Mouse (Mus musculus): ENCODE measurements at regions not wholly inside any gene's neighbourhood (a gene's known extent, or its start where the extent isn't known, plus 50 kb on each side); places are given as distances from the start of the nearest gene placed in this dataset.
A peak's percentile ranks its signal among the peaks of the same experiment; 100 is the strongest.

DNA sequence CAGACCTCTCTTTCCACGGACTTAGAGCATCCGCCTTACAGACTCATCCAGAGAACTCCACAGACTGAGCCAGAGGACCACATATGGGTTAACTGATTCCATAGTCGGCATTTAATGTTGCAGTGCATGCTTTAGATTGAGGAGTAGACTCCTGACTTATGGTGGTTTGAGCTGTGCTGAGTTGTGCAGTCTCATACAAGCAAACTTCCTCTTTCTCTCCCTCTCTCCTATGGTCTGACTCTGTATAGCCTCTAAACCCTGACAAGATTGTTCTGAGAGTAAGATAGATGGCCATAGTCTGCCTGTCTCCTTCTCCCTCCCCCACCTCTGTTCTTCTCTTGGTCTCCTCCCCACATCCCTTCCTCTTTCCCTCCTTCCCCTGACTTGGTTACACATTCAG lies 616.0 kb downstream of the Ryr2 start:
- ATAC-seq (ENCODE audit: low FRiP score) (no peak), DNase-seq (ENCODE audit: low spot score, missing footprints) (no peak)
- Histone ChIP-seq H3K4me3 (ENCODE audit: low read depth, low read length) (no peak overlapping the region), H3K4me2 (no peak overlapping the region), H3K9me3 (ENCODE audit: control insufficient read depth, low read length) (no peaks in the 10 kb centered on the region), H3K27me3 (ENCODE audit: control insufficient read depth, insufficient read depth, low read length) (no peaks in the 10 kb centered on the region), H3K9ac (ENCODE audit: low read length) (no peak overlapping the region), H3K36me3 (ENCODE audit: control insufficient read depth, insufficient read depth, low read length) (no peaks in the 10 kb centered on the region), H3K4me1 (ENCODE audit: control insufficient read depth, insufficient read depth, low read length) (no peaks in the 10 kb centered on the region), H3K27ac (ENCODE audit: low read depth, low read length) (no peak overlapping the region)
- WGBS, result 90% methylated on average over 3 of the region's 3 CpGs

GRCm38 (mm10) chr13:11483142-11483541 lies 623.6 kb downstream of the Ryr2 start:
- H3K9ac ChIP-seq (ENCODE audit: low read length), result no peak overlapping the region
- 78% methylated on average over 1 of the region's 1 CpGs for WGBS
- H3K4me2 ChIP-seq, result no peak overlapping the region
- H3K36me3 ChIP-seq (ENCODE audit: control insufficient read depth, insufficient read depth, low read length), result no peaks in the 10 kb centered on the region
- H3K27me3 ChIP-seq (ENCODE audit: control insufficient read depth, insufficient read depth, low read length), result no peaks in the 10 kb centered on the region
- ATAC-seq (ENCODE audit: low FRiP score), result no peak
- peak; percentile 64 for DNase-seq (ENCODE audit: low spot score, missing footprints)
- no peaks in the 10 kb centered on the region for H3K4me1 ChIP-seq (ENCODE audit: control insufficient read depth, insufficient read depth, low read length)
- H3K27ac ChIP-seq (ENCODE audit: low read depth, low read length), result no peak overlapping the region
- H3K4me3 ChIP-seq (ENCODE audit: low read depth, low read length), result no peak overlapping the region
- H3K9me3 ChIP-seq (ENCODE audit: control insufficient read depth, low read length), result no peaks in the 10 kb centered on the region

GRCm38 (mm10) chr13:11482701-11483100 lies 624.0 kb downstream of the Ryr2 start:
- Histone ChIP-seq H3K36me3 (ENCODE audit: control insufficient read depth, insufficient read depth, low read length) (no peaks in the 10 kb centered on the region), H3K27ac (ENCODE audit: low read depth, low read length) (no peak overlapping the region), H3K9ac (ENCODE audit: low read length) (no peak overlapping the region), H3K27me3 (ENCODE audit: control insufficient read depth, insufficient read depth, low read length) (no peaks in the 10 kb centered on the region), H3K4me2 (no peak overlapping the region), H3K4me3 (ENCODE audit: low read depth, low read length) (no peak overlapping the region), H3K4me1 (ENCODE audit: control insufficient read depth, insufficient read depth, low read length) (no peaks in the 10 kb centered on the region), H3K9me3 (ENCODE audit: control insufficient read depth, low read length) (no peaks in the 10 kb centered on the region)
- 38% methylated on average over 3 of the region's 3 CpGs for WGBS
- DNase-seq (ENCODE audit: low spot score, missing footprints) (no peak), ATAC-seq (ENCODE audit: low FRiP score) (no peak)

- no peak overlapping the region for H3K4me2 ChIP-seq
- no peak for ATAC-seq (ENCODE audit: low FRiP score)
- no peak overlapping the region for H3K27ac ChIP-seq (ENCODE audit: low read depth, low read length)
- H3K36me3 ChIP-seq (ENCODE audit: control insufficient read depth, insufficient read depth, low read length), result no peaks in the 10 kb centered on the region
- no peaks in the 10 kb centered on the region for H3K9me3 ChIP-seq (ENCODE audit: control insufficient read depth, low read length)
- no peak overlapping the region for H3K9ac ChIP-seq (ENCODE audit: low read length)
- H3K27me3 ChIP-seq (ENCODE audit: control insufficient read depth, insufficient read depth, low read length), result no peaks in the 10 kb centered on the region
- H3K4me3 ChIP-seq (ENCODE audit: low read depth, low read length), result no peak overlapping the region
- no peaks in the 10 kb centered on the region for H3K4me1 ChIP-seq (ENCODE audit: control insufficient read depth, insufficient read depth, low read length)
- DNase-seq (ENCODE audit: low spot score, missing footprints), result peak; percentile 23
- WGBS, result 90% methylated on average over 2 of the region's 2 CpGs
Measured at GRCm38 (mm10) chr13:11460251-11460650, 646.5 kb downstream of the Ryr2 start.

DNA sequence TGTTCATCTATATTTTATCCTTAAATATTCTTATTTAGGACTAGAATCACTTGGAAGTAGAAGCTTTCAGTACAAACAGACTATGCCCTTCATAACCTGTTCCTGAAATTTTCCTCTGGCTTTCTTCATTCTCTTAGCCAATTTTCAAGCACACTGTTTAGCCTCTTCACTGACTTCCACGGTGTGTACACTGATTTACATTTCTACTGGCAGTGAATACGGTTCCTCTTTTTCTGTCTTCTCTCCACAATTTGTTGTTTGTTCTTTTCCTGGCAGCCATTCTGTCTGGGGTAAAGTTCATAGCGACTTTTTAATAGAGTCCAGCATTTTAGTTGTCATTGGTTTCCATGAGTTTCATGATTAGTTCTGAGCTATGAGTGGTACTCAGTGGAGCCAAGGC lies 651.6 kb downstream of the Ryr2 start:
- Histone ChIP-seq H3K9me3 (ENCODE audit: control insufficient read depth, low read length) (no peaks in the 10 kb centered on the region), H3K4me2 (no peak overlapping the region), H3K4me3 (ENCODE audit: low read depth, low read length) (no peak overlapping the region), H3K4me1 (ENCODE audit: control insufficient read depth, insufficient read depth, low read length) (no peaks in the 10 kb centered on the region), H3K27ac (ENCODE audit: low read depth, low read length) (no peak overlapping the region), H3K36me3 (ENCODE audit: control insufficient read depth, insufficient read depth, low read length) (no peaks in the 10 kb centered on the region), H3K27me3 (ENCODE audit: control insufficient read depth, insufficient read depth, low read length) (no peaks in the 10 kb centered on the region), H3K9ac (ENCODE audit: low read length) (no peak overlapping the region)
- DNase-seq (ENCODE audit: low spot score, missing footprints) (no peak), ATAC-seq (ENCODE audit: low FRiP score) (no peak)
- 78% methylated on average over 3 of the region's 3 CpGs for WGBS

GRCm38 (mm10) chr13:11452448-11452847 lies 654.3 kb downstream of the Ryr2 start:
- no peaks in the 10 kb centered on the region for H3K27me3 ChIP-seq (ENCODE audit: control insufficient read depth, insufficient read depth, low read length)
- 81% methylated on average over 2 of the region's 2 CpGs for WGBS
- peak; percentile 44 for DNase-seq (ENCODE audit: low spot score, missing footprints)
- no peak overlapping the region for H3K9ac ChIP-seq (ENCODE audit: low read length)
- no peaks in the 10 kb centered on the region for H3K36me3 ChIP-seq (ENCODE audit: control insufficient read depth, insufficient read depth, low read length)
- ATAC-seq (ENCODE audit: low FRiP score), result no peak
- no peaks in the 10 kb centered on the region for H3K9me3 ChIP-seq (ENCODE audit: control insufficient read depth, low read length)
- no peak overlapping the region for H3K4me3 ChIP-seq (ENCODE audit: low read depth, low read length)
- no peak overlapping the region for H3K27ac ChIP-seq (ENCODE audit: low read depth, low read length)
- no peak overlapping the region for H3K4me2 ChIP-seq
- no peaks in the 10 kb centered on the region for H3K4me1 ChIP-seq (ENCODE audit: control insufficient read depth, insufficient read depth, low read length)

DNA sequence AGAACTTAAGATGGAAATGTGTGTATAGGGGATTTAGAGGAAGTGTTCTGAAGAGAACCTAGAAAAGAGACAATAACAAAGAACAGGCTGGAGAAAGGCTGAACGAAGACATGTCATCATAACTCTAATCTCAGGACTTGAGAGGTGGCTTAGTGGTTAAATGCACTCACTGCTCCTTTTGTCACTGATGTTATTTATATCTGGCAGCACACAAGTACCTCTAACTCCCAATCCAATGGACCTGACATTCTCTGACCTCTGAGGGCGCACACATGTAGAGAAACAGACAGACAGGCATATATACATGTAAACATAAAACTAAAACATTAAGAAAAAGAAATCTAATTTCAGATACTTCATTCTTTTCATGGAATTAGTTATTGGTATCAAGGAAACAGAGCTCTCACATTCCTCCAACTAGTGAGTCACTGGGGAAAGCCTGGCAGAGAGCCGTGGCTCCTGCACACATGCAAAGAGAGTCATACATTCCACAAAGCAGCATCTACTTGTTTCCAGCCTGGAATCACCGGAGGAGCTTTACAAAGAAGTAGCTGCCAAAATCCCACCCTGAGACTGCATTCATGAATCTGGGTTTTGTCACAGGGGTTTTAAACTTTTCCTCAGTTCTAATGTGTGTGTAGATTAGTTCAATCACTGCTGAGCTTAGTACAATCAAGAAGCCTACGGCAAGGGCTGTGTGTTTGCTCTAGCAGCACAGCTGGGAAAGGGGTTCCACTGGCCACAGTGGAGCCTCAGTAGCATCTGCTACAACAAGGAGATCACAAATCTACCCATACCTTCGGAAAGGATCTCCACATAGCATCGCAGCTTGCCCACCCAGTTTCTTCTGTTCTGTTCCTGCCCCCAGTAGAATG lies 674.0 kb downstream of the Ryr2 start:
- Histone ChIP-seq H3K9ac (ENCODE audit: low read length) (no peak overlapping the region), H3K4me1 (ENCODE audit: control insufficient read depth, insufficient read depth, low read length) (no peaks in the 10 kb centered on the region), H3K27me3 (ENCODE audit: control insufficient read depth, insufficient read depth, low read length) (no peaks in the 10 kb centered on the region), H3K4me3 (ENCODE audit: low read depth, low read length) (no peak overlapping the region), H3K9me3 (ENCODE audit: control insufficient read depth, low read length) (no peaks in the 10 kb centered on the region), H3K4me2 (no peak overlapping the region), H3K27ac (ENCODE audit: low read depth, low read length) (no peak overlapping the region), H3K36me3 (ENCODE audit: control insufficient read depth, insufficient read depth, low read length) (no peaks in the 10 kb centered on the region)
- no peak for DNase-seq (ENCODE audit: low spot score, missing footprints)
- no peak for ATAC-seq (ENCODE audit: low FRiP score)
- WGBS, result 80% methylated on average over 7 of the region's 7 CpGs

DNA sequence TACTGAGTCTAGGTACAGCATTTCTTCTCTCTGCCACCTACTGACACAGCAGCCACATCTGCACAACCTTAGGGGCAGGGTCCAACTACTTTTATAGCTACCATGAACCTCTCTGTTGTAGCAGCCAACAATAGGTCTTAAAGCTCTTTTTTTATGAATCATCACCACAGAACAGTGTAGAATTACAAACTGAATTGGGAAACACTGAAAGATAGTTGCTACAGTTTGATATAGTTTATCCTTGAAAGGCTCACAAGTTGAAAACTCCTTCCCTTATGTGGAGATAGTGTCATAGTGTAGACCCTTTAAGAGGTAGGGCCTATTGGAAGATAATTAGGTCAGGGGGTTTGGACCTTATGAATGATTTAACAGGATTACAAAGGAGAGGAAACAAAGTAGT lies 679.9 kb downstream of the Ryr2 start:
- no peaks in the 10 kb centered on the region for H3K36me3 ChIP-seq (ENCODE audit: control insufficient read depth, insufficient read depth, low read length)
- ATAC-seq (ENCODE audit: low FRiP score) (no peak), DNase-seq (ENCODE audit: low spot score, missing footprints) (no peak)
- no peak overlapping the region for H3K9ac ChIP-seq (ENCODE audit: low read length)
- H3K9me3 ChIP-seq (ENCODE audit: control insufficient read depth, low read length), result no peaks in the 10 kb centered on the region
- no peaks in the 10 kb centered on the region for H3K27me3 ChIP-seq (ENCODE audit: control insufficient read depth, insufficient read depth, low read length)
- H3K4me2 ChIP-seq, result no peak overlapping the region
- no peak overlapping the region for H3K4me3 ChIP-seq (ENCODE audit: low read depth, low read length)
- no peaks in the 10 kb centered on the region for H3K4me1 ChIP-seq (ENCODE audit: control insufficient read depth, insufficient read depth, low read length)
- no peak overlapping the region for H3K27ac ChIP-seq (ENCODE audit: low read depth, low read length)

DNA sequence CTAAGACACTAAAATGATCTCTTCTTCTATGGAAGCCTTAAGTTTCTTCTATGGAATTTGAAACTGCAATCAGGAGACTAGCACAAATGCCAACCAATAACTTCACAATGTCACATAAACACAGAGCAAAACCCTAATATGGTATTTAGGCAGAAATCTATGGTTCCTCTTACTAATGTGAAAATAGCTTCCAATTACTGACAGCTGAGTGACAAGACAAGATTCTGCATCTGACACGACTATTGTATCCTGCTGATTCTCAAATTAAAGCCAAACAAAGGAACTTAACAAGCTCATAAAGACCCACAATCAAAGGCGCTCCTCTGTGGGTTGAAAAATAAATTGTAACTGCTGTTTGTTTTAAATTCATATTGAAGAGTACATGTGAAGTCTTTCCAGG lies 714.7 kb downstream of the Ryr2 start:
- H3K4me2 ChIP-seq, result no peak overlapping the region
- no peak overlapping the region for H3K27ac ChIP-seq (ENCODE audit: low read depth, low read length)
- no peak overlapping the region for H3K4me3 ChIP-seq (ENCODE audit: low read depth, low read length)
- H3K9me3 ChIP-seq (ENCODE audit: control insufficient read depth, low read length), result no peaks in the 10 kb centered on the region
- no peaks in the 10 kb centered on the region for H3K4me1 ChIP-seq (ENCODE audit: control insufficient read depth, insufficient read depth, low read length)
- ATAC-seq (ENCODE audit: low FRiP score), result no peak
- H3K36me3 ChIP-seq (ENCODE audit: control insufficient read depth, insufficient read depth, low read length), result no peaks in the 10 kb centered on the region
- 55% methylated on average over 2 of the region's 2 CpGs for WGBS
- no peak for DNase-seq (ENCODE audit: low spot score, missing footprints)
- no peak overlapping the region for H3K9ac ChIP-seq (ENCODE audit: low read length)
- no peaks in the 10 kb centered on the region for H3K27me3 ChIP-seq (ENCODE audit: control insufficient read depth, insufficient read depth, low read length)

Measured in midbrain, embryonic 11.5 days (tissue).